Mouse (Mus musculus) embryonic facial prominence, embryonic 14.5 days (tissue): ENCODE measurements around the gene Secisbp2l. TPM values are rescaled to one million over a fixed set of nuclear protein-coding genes. Genes with fewer than 3 reads are reported as not detected.
A peak's percentile ranks its signal among the peaks of the same experiment; 100 is the strongest.

Experiments used
- ATAC-seq: fragments of 200-750 bp; cut with Nextera tagmentation; 2 replicates; pipeline ENCODE4 v1.8.0; 2017; ENCODE audit warnings: low read depth, moderate number of reproducible peaks, moderate TSS enrichment
- DNase-seq: peaks from one replicate; pipeline ENCODE4 v3.0.0-alpha.2; 2015; ENCODE audit warnings: low spot score
- H3K27ac ChIP-seq: fragments of 300-500 bp; sonication (generic); replicated peaks from 2 replicates; pipeline ENCODE4 v1.5.1; 2014; ENCODE audit warnings: low read depth, mild to moderate bottlenecking, low read length, moderate library complexity
- H3K27me3 ChIP-seq: fragments of 300-500 bp; sonication (generic); replicated peaks from 2 replicates; pipeline ENCODE4 v1.6.1; 2014; ENCODE audit warnings: low read length; ENCODE audit not compliant: control insufficient read depth, insufficient read depth
- H3K36me3 ChIP-seq: fragments of 300-500 bp; sonication (generic); 2 replicates; pipeline ENCODE4 v1.6.1; 2014; ENCODE audit warnings: low read length, mixed read lengths; ENCODE audit not compliant: control insufficient read depth, insufficient read depth
- H3K4me1 ChIP-seq: fragments of 300-500 bp; sonication (generic); 2 replicates; pipeline ENCODE4 v1.6.1; 2014; ENCODE audit warnings: antibody characterized with exemption, low read length; ENCODE audit not compliant: control insufficient read depth, insufficient read depth
- H3K4me2 ChIP-seq: fragments of 300-500 bp; sonication (generic); 2 replicates; pipeline ENCODE4 v1.6.1; 2014; ENCODE audit warnings: low read depth, mild to moderate bottlenecking, low read length, moderate library complexity, mixed read lengths
- H3K4me3 ChIP-seq: fragments of 300-500 bp; sonication (generic); 2 replicates; pipeline ENCODE4 v1.5.1; 2014; ENCODE audit warnings: low read depth, mild to moderate bottlenecking, low read length
- H3K9ac ChIP-seq: fragments of 300-500 bp; sonication (generic); 2 replicates; pipeline ENCODE4 v1.6.1; 2014; ENCODE audit warnings: low read depth, mild to moderate bottlenecking, low read length, moderate library complexity, mixed read lengths
- H3K9me3 ChIP-seq: fragments of 300-500 bp; sonication (generic); 2 replicates; pipeline ENCODE4 v1.6.1; 2016; ENCODE audit warnings: low read length; ENCODE audit not compliant: control insufficient read depth
- WGBS: fragments of 180-500 bp; shearing (Covaris S2); extraction: QIAGEN DNeasy Blood & Tissue Kit; methylation state at CpG from one replicate; pipeline ENCODE4 v1.1.7; 2014; 5-methylcytosine and 5-hydroxymethylcytosine counted together
- polyA plus RNA-seq: library from polyadenylated mRNA; unstranded; fragments of >200 nt; fragmentation: Nextera tagmentation; extraction: Ambion mirVana; gene quantifications from 2 replicates; pipeline ENCODE4 v1.2.1, GENCODE M21; 2014

The Secisbp2l gene
- polyA plus RNA-seq, 1 experiment from 2014 or later, result 21.8 TPM

GRCm38 (mm10) chr2:125736025-125736343 lies 46.7 kb downstream of the Secisbp2l start:
- no peak overlapping the region for H3K4me3 ChIP-seq
- no peak for DNase-seq
- no peak overlapping the region for H3K27ac ChIP-seq
- H3K9ac ChIP-seq, result no peak overlapping the region
- no peak for ATAC-seq
- no peaks in the 10 kb centered on the region for H3K9me3 ChIP-seq
- no peak overlapping the region for H3K4me2 ChIP-seq
- no peaks in the 10 kb centered on the region for H3K27me3 ChIP-seq
- peaks cover 30% of the 10 kb centered on the region for H3K36me3 ChIP-seq
- peaks cover 13% of the 10 kb centered on the region for H3K4me1 ChIP-seq

- no peak overlapping the region for H3K4me3 ChIP-seq
- DNase-seq (peak; percentile 27), ATAC-seq (no peak)
- H3K4me2 ChIP-seq, result no peak overlapping the region
- H3K9me3 ChIP-seq, result no peaks in the 10 kb centered on the region
- H3K4me1 ChIP-seq, result peaks cover 13% of the 10 kb centered on the region
- 47% methylated on average over 2 of the region's 2 CpGs for WGBS
- H3K9ac ChIP-seq, result no peak overlapping the region
- H3K27me3 ChIP-seq, result no peaks in the 10 kb centered on the region
- H3K36me3 ChIP-seq, result peaks cover 26% of the 10 kb centered on the region
- H3K27ac ChIP-seq, result no peak overlapping the region
These were observed 47.2 kb downstream of the Secisbp2l start for GRCm38 (mm10) chr2:125735333-125736024.

- Histone ChIP-seq H3K9ac (no peak overlapping the region), H3K27me3 (no peaks in the 10 kb centered on the region), H3K27ac (no peak overlapping the region), H3K36me3 (peaks cover 19% of the 10 kb centered on the region), H3K4me2 (no peak overlapping the region), H3K4me1 (peaks cover 13% of the 10 kb centered on the region), H3K9me3 (no peaks in the 10 kb centered on the region), H3K4me3 (no peak overlapping the region)
- ATAC-seq (no peak), DNase-seq (peak; percentile 9)
These were observed 47.9 kb downstream of the Secisbp2l start for GRCm38 (mm10) chr2:125734741-125735140.

GRCm38 (mm10) chr2:125731763-125732560 lies 50.7 kb downstream of the Secisbp2l start:
- H3K9ac ChIP-seq, result peak overlapping the region; percentile 72
- no peaks in the 10 kb centered on the region for H3K36me3 ChIP-seq
- H3K4me3 ChIP-seq, result peak overlapping the region; percentile 46
- H3K27me3 ChIP-seq, result no peaks in the 10 kb centered on the region
- peak overlapping the region; percentile 80 for H3K27ac ChIP-seq
- no peaks in the 10 kb centered on the region for H3K9me3 ChIP-seq
- 11% methylated on average over 35 of the region's 35 CpGs for WGBS
- peaks cover 13% of the 10 kb centered on the region for H3K4me1 ChIP-seq
- peak; percentile 95 for DNase-seq
- peak overlapping the region; percentile 69 for H3K4me2 ChIP-seq
- peak; percentile 95 for ATAC-seq

- Histone ChIP-seq H3K9ac (peak overlapping the region; percentile 56), H3K27ac (no peak overlapping the region; the same call in 1 of the 2 replicates), H3K9me3 (no peaks in the 10 kb centered on the region), H3K27me3 (peaks cover 35% of the 10 kb centered on the region), H3K4me1 (peaks cover 9% of the 10 kb centered on the region), H3K4me2 (peak overlapping the region; percentile 89), H3K36me3 (no peaks in the 10 kb centered on the region), H3K4me3 (peak overlapping the region; percentile 46)
- DNase-seq, result peak; percentile 50
- ATAC-seq, result no peak
- WGBS, result 3% methylated on average over 16 of the region's 16 CpGs
These were observed 58.0 kb downstream of the Secisbp2l start for GRCm38 (mm10) chr2:125724546-125725114.

GRCm38 (mm10) chr2:125724086-125724430 lies 58.6 kb downstream of the Secisbp2l start, which contains the start of gene Shc4:
TSS of gene Shc4 (minus strand) at chr2:125724148.
- H3K27me3 ChIP-seq, result peaks cover 35% of the 10 kb centered on the region

GRCm38 (mm10) chr2:125723408-125724085 lies 59.1 kb downstream of the Secisbp2l start:
- 0% methylated on average over 34 of the region's 34 CpGs for WGBS
- H3K27me3 ChIP-seq, result peaks cover 35% of the 10 kb centered on the region
- H3K4me1 ChIP-seq, result peaks cover 9% of the 10 kb centered on the region
- ATAC-seq, result peak; percentile 80
- peak overlapping the region; percentile 89 for H3K4me2 ChIP-seq
- no peaks in the 10 kb centered on the region for H3K36me3 ChIP-seq
- H3K9ac ChIP-seq, result peak overlapping the region; percentile 56
- peak overlapping the region; percentile 23; the same call in 1 of the 2 replicates for H3K27ac ChIP-seq
- H3K4me3 ChIP-seq, result peak overlapping the region; percentile 46
- H3K9me3 ChIP-seq, result no peaks in the 10 kb centered on the region
- DNase-seq, result peak; percentile 69

More at GRCm38 (mm10) chr2:125724086-125724430, 58.6 kb downstream of the Secisbp2l start, which contains the start of gene Shc4:
- Histone ChIP-seq H3K4me2 (peak within 1 kb of the TSS; percentile 89), H3K4me3 (peak within 1 kb of the TSS; percentile 46), H3K27ac (peak within 1 kb of the TSS; percentile 23; the same call in 1 of the 2 replicates), H3K9ac (peak within 1 kb of the TSS; percentile 56), H3K9me3 (no peaks in the 10 kb centered on the region), H3K4me1 (peaks cover 9% of the 10 kb centered on the region), H3K36me3 (no peaks in the 10 kb centered on the region)
- DNase-seq, result peak; percentile 65
- ATAC-seq, result peak; percentile 79
- WGBS, result under 1% methylated on average over 15 of the region's 15 CpGs

- Histone ChIP-seq H3K4me1 (peaks cover 9% of the 10 kb centered on the region), H3K4me2 (peak overlapping the region; percentile 89), H3K36me3 (no peaks in the 10 kb centered on the region), H3K9me3 (no peaks in the 10 kb centered on the region), H3K4me3 (peak overlapping the region; percentile 46), H3K27me3 (peaks cover 35% of the 10 kb centered on the region), H3K9ac (peak overlapping the region; percentile 56), H3K27ac (no peak overlapping the region)
- WGBS, result 5% methylated on average over 17 of the region's 18 CpGs
- ATAC-seq, result no peak
- DNase-seq, result no peak
These were observed 59.6 kb downstream of the Secisbp2l start for GRCm38 (mm10) chr2:125723086-125723407.
